ENCODE assay signal across 8 mouse cellular contexts in the genomic region with DNA sequence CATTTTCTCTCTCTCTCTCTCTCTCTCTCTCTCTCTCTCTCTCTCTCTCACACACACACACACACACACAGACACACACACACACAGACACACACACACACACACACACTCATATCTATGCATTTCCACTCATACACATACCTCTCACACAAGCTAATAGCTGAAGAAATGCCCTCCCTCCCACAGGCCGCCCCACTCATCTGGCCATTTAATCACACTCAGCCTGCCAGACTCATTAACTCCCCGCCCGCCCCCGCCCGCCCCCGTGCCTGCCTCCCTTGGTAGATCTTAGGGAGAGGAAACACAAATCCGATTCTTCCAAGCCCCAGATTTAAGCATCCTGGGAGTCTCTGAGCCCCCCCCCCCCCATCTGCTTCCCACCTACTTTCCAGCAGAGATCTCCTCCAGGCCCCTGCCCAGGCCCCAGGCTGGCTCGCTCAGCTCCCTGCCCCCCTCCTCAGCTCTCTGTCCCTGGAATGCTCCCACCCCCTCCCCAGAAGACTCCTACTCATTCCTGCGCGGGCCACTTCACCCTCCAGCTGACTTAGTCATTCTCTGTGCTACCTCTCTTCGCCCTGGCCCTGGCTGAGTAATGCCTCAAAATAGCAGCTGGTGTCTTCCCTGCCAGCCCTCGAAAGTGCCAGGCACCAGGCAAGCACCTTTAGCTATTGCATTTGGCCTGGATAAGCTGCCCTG. TPM values are rescaled to one million over a fixed set of nuclear protein-coding genes. Genes with fewer than 3 reads are reported as not detected.
DNase-seq lines count a peak whose midpoint lies in the region; ATAC-seq and TF ChIP-seq lines count a peak whose summit lies in the region.

No protein-coding gene starts in this region.

- 36% methylated on average over 12 of the region's 12 CpGs for WGBS in lung, adult 2 months

- intact Hi-C loops in gastrocnemius, postnatal 36 days (cut with DNase I) = no loop called here
- intact Hi-C loops in left cerebral cortex, postnatal 25 days (cut with DNase I) = no loop called here

- no peak for TF ChIP-seq CTCF in lung, adult 2 months (IDR thresholded peaks at IDR 0.05; ENCODE audit: insufficient read depth, low read length)

- ATAC-seq in erythroblast, adult 5-6 weeks (replicated peaks; ENCODE audit: low FRiP score, poor library complexity, severe bottlenecking) = no peak

- TF ChIP-seq POLR2A in lung, adult 2 months (IDR thresholded peaks at IDR 0.05; ENCODE audit: borderline replicate concordance, extremely low read depth, low read depth, low read length) = no peak

- no peaks in the 10 kb centered on the region; the same call in 1 of the 2 replicates for H3K4me1 ChIP-seq in lung, adult 2 months (ENCODE audit: control insufficient read depth, insufficient read depth, low read length)

- no peak overlapping the region for H3K4me3 ChIP-seq in lung, adult 2 months (replicated peaks; ENCODE audit: extremely low read depth, low read depth, low read length)

- DNase-seq in lung, adult 18-20 months = peak; percentile 75 to 77
- no peak for DNase-seq in lung, adult 2 months
- DNase-seq in embryo, embryonic 10 days (ENCODE audit: low spot score) = peak; percentile 47
- DNase-seq in gastrocnemius, postnatal 36 days = peak; percentile 42 to 67
- DNase-seq in left cerebral cortex, postnatal 25 days (ENCODE audit: low spot score in 2 of 2) = peak; percentile 26 to 60
- DNase-seq in retina, postnatal 1 day = peak; percentile 83
- no peak for DNase-seq in T-cell, adult 2 months (ENCODE audit: low spot score)

RNA-seq across cellular contexts. Expression of gene Pard6b, which starts 8.2 kb away (rescaled TPM):
- polyA plus RNA-seq in lung, adult 2 months (2012; rRNA removed) = 51.6 and 60.1 TPM in 2 replicates
- total RNA-seq in gastrocnemius, postnatal 36 days (2021) = under 1 TPM; 0.69 to 0.91 TPM
- 1 to 10 TPM; 5.0 to 5.2 TPM for total RNA-seq in left cerebral cortex, postnatal 25 days (2021)
- not detected in 2 replicates for total RNA-seq in erythroblast, adult 5-6 weeks (2015; ENCODE audit: low replicate concordance)
- total RNA-seq in erythroblast, adult 5-6 weeks (2017; ENCODE audit: low replicate concordance) = not detected in 2 replicates

Comparison
In these comparisons a context has a peak if more than half of its experiments do, and no peak if none do; other contexts are left out.
1. DNase-seq: peak in lung, adult 18-20 months (2 of 2), embryo, embryonic 10 days (single experiment), gastrocnemius, postnatal 36 days (2 of 2), left cerebral cortex, postnatal 25 days (2 of 2) and retina, postnatal 1 day (single experiment); none in lung, adult 2 months (single experiment) and T-cell, adult 2 months (single experiment).